Mouse (Mus musculus): ENCODE measurements around the gene Atp8b3. TPM values are rescaled to one million over a fixed set of nuclear protein-coding genes. Genes with fewer than 3 reads are reported as not detected.

Atp8b3 gene
- under 1 TPM in 14 of 26 experiments, not detected in 12; 0.15 to 0.75 (median 0.38) TPM for total RNA-seq (2018; cell fraction: chromatin; rRNA removed)
- under 1 TPM in 20 of 26 experiments, not detected in 6; 0.03 to 0.24 (median 0.14) TPM for total RNA-seq (2018; cell fraction: cytosol; rRNA removed)
- under 1 TPM in 14 of 26 experiments, not detected in 12; 0.10 to 0.52 (median 0.26) TPM for total RNA-seq (2018; cell fraction: nucleus; rRNA removed)
- 0.05 TPM in 1 of 3 replicates, not detected in the others for polyA plus RNA-seq (2018)

GRCm38 (mm10) chr10:80538710-80539394 lies at the start of gene Atp8b3:
Atp8b3 (minus strand) TSS chr10:80539124.
- WGBS (ENCODE audit: missing documents) = 6% methylated on average over 30 of the region's 30 CpGs
- Histone ChIP-seq H3K4me3 (ENCODE audit: inconsistent target) (no peak within 1 kb of the TSS), H3K79me2 (ENCODE audit: inconsistent target) (no peaks in the 10 kb centered on the region), H3K36me3 (ENCODE audit: inconsistent target) (peaks cover 25% of the 10 kb centered on the region), H3K27ac (no peak within 1 kb of the TSS)

- Histone ChIP-seq H3K79me2 (ENCODE audit: inconsistent target) (peaks cover 52% of the 10 kb centered on the region), H3K36me3 (ENCODE audit: inconsistent target) (peaks cover 24% of the 10 kb centered on the region; the same call in 1 of the 2 replicates), H3K27ac (0 out of 2 replicates have a peak overlapping the region, but pooled peaks have one; percentile 4), H3K4me3 (ENCODE audit: inconsistent target) (no peak overlapping the region)
- 42% methylated on average over 3 of the region's 4 CpGs for WGBS (ENCODE audit: missing documents)
These were observed 48.4 kb upstream of the Atp8b3 start for GRCm38 (mm10) chr10:80587305-80587657.

GRCm38 (mm10) chr10:80586407-80587304 lies 47.7 kb upstream of the Atp8b3 start:
- H3K79me2 ChIP-seq (ENCODE audit: inconsistent target) = peaks cover 52% of the 10 kb centered on the region
- WGBS (ENCODE audit: missing documents) = 91% methylated on average over 10 of the region's 51 CpGs
- H3K4me3 ChIP-seq (ENCODE audit: inconsistent target) = no peak overlapping the region
- H3K36me3 ChIP-seq (ENCODE audit: inconsistent target) = peaks cover 24% of the 10 kb centered on the region; the same call in 1 of the 2 replicates
- 0 out of 2 replicates have a peak overlapping the region, but pooled peaks have one; percentile 4 for H3K27ac ChIP-seq

- Histone ChIP-seq H3K27ac (no peak overlapping the region), H3K79me2 (ENCODE audit: inconsistent target) (peaks cover 52% of the 10 kb centered on the region), H3K4me3 (ENCODE audit: inconsistent target) (no peak overlapping the region), H3K36me3 (ENCODE audit: inconsistent target) (peaks cover 24% of the 10 kb centered on the region; the same call in 1 of the 2 replicates)
- 98% methylated on average over 8 of the region's 8 CpGs for WGBS (ENCODE audit: missing documents)
These were observed 46.7 kb upstream of the Atp8b3 start for GRCm38 (mm10) chr10:80585581-80585980.

- 83% methylated on average over 12 of the region's 12 CpGs for WGBS (ENCODE audit: missing documents)
These were observed 46.0 kb upstream of the Atp8b3 start for GRCm38 (mm10) chr10:80584642-80585552.

GRCm38 (mm10) chr10:80584045-80584488 lies 45.1 kb upstream of the Atp8b3 start:
- WGBS (ENCODE audit: missing documents) = 84% methylated on average over 12 of the region's 12 CpGs
- H3K36me3 ChIP-seq (ENCODE audit: inconsistent target) = peaks cover 24% of the 10 kb centered on the region; the same call in 1 of the 2 replicates
- H3K27ac ChIP-seq = no peak overlapping the region
- H3K79me2 ChIP-seq (ENCODE audit: inconsistent target) = peaks cover 44% of the 10 kb centered on the region
- no peak overlapping the region for H3K4me3 ChIP-seq (ENCODE audit: inconsistent target)

More at GRCm38 (mm10) chr10:80584642-80585552, 46.0 kb upstream of the Atp8b3 start:
- Histone ChIP-seq H3K27ac (no peak overlapping the region), H3K36me3 (ENCODE audit: inconsistent target) (peaks cover 24% of the 10 kb centered on the region; the same call in 1 of the 2 replicates), H3K4me3 (ENCODE audit: inconsistent target) (no peak overlapping the region), H3K79me2 (ENCODE audit: inconsistent target) (peaks cover 52% of the 10 kb centered on the region)

- no peak overlapping the region for H3K27ac ChIP-seq
- H3K36me3 ChIP-seq (ENCODE audit: inconsistent target) = peaks cover 24% of the 10 kb centered on the region; the same call in 1 of the 2 replicates
- no peak overlapping the region for H3K4me3 ChIP-seq (ENCODE audit: inconsistent target)
- H3K79me2 ChIP-seq (ENCODE audit: inconsistent target) = peaks cover 34% of the 10 kb centered on the region
- WGBS (ENCODE audit: missing documents) = 86% methylated on average over 5 of the region's 5 CpGs
These were observed 44.1 kb upstream of the Atp8b3 start for GRCm38 (mm10) chr10:80583047-80583446.

- H3K27ac ChIP-seq = no peak overlapping the region
- H3K36me3 ChIP-seq (ENCODE audit: inconsistent target) = peaks cover 2% of the 10 kb centered on the region; the same call in 1 of the 2 replicates
- H3K79me2 ChIP-seq (ENCODE audit: inconsistent target) = peaks cover 24% of the 10 kb centered on the region
- H3K4me3 ChIP-seq (ENCODE audit: inconsistent target) = no peak overlapping the region
- WGBS (ENCODE audit: missing documents) = 12% methylated on average over 8 of the region's 8 CpGs
These were observed 40.0 kb upstream of the Atp8b3 start for GRCm38 (mm10) chr10:80578911-80579310.

- peak overlapping the region; percentile 31 for H3K4me3 ChIP-seq (ENCODE audit: inconsistent target)
- no peaks in the 10 kb centered on the region; the same call in 1 of the 2 replicates for H3K36me3 ChIP-seq (ENCODE audit: inconsistent target)
- 0% methylated on average over 29 of the region's 29 CpGs for WGBS (ENCODE audit: missing documents)
- peak overlapping the region; percentile 84 for H3K27ac ChIP-seq
- peaks cover 31% of the 10 kb centered on the region for H3K79me2 ChIP-seq (ENCODE audit: inconsistent target)
These were observed 39.3 kb upstream of the Atp8b3 start for GRCm38 (mm10) chr10:80578131-80578750.

GRCm38 (mm10) chr10:80577195-80578130 lies 38.5 kb upstream of the Atp8b3 start, which contains the start of gene Klf16:
Klf16 (minus strand) TSS chr10:80577321.
- H3K27ac ChIP-seq = peak within 1 kb of the TSS; percentile 84
- no peaks in the 10 kb centered on the region for H3K36me3 ChIP-seq (ENCODE audit: inconsistent target)
- under 1% methylated on average over 81 of the region's 97 CpGs for WGBS (ENCODE audit: missing documents)
- peaks cover 38% of the 10 kb centered on the region for H3K79me2 ChIP-seq (ENCODE audit: inconsistent target)
- peak within 1 kb of the TSS; percentile 62 for H3K4me3 ChIP-seq (ENCODE audit: inconsistent target)

- no peaks in the 10 kb centered on the region for H3K36me3 ChIP-seq (ENCODE audit: inconsistent target)
- no peak overlapping the region for H3K27ac ChIP-seq
- peak overlapping the region; percentile 62 for H3K4me3 ChIP-seq (ENCODE audit: inconsistent target)
- H3K79me2 ChIP-seq (ENCODE audit: inconsistent target) = peaks cover 47% of the 10 kb centered on the region
- WGBS (ENCODE audit: missing documents) = under 1% methylated on average over 79 of the region's 96 CpGs
These were observed 37.6 kb upstream of the Atp8b3 start for GRCm38 (mm10) chr10:80576351-80577194.

All from macrophage (primary cell).